Mouse (Mus musculus) neutrophil, adult 5-6 weeks (primary cell): ENCODE results near the gene C2cd3. TPM values are rescaled to one million over a fixed set of nuclear protein-coding genes. Genes with fewer than 3 reads are reported as not detected.

Experiments used
- ATAC-seq: fragments of 151-379, 151-347 bp; 2 replicates; pipeline ENCODE4 v1.8.0; 2017; ENCODE audit warnings: mild to moderate bottlenecking, moderate TSS enrichment; ENCODE audit not compliant: insufficient number of reproducible peaks, poor library complexity, low FRiP score, severe bottlenecking; ENCODE audit errors: extremely low read depth
- total RNA-seq: library from RNA; stranded (forward); fragments of 200-1000 nt; gene quantifications from 2 replicates; pipeline ENCODE4 v1.2.3, GENCODE M21; 2017

C2cd3 gene
- total RNA-seq: 31.9 and 50.4 TPM in 2 replicates

- peak; percentile 97 for ATAC-seq
These were observed at the start of gene C2cd3, which contains the start of gene Ppme1 for GRCm38 (mm10) chr7:100371495-100372451. TSS of gene C2cd3 (plus strand) at chr7:100372233. TSS of gene Ppme1 (minus strand) at chr7:100372307.

- ATAC-seq: no peak
These were observed 48.3 kb upstream of the C2cd3 start for GRCm38 (mm10) chr7:100323721-100324120.

- ATAC-seq: no peak
These were observed 46.6 kb upstream of the C2cd3 start for GRCm38 (mm10) chr7:100325482-100325881.

- ATAC-seq: no peak
These were observed 44.5 kb upstream of the C2cd3 start for GRCm38 (mm10) chr7:100327514-100327913.

GRCm38 (mm10) chr7:100328636-100329035 is 43.4 kb upstream of the C2cd3 start:
- no peak for ATAC-seq

GRCm38 (mm10) chr7:100331269-100331668 is 40.8 kb upstream of the C2cd3 start:
- ATAC-seq: no peak

GRCm38 (mm10) chr7:100335921-100336320 is 36.1 kb upstream of the C2cd3 start:
- no peak for ATAC-seq

- no peak for ATAC-seq
These were observed 17.0 kb upstream of the C2cd3 start for GRCm38 (mm10) chr7:100354984-100355383.

- ATAC-seq: no peak
These were observed 15.7 kb upstream of the C2cd3 start for GRCm38 (mm10) chr7:100356324-100356723.

- ATAC-seq: no peak
These were observed 15.3 kb upstream of the C2cd3 start for GRCm38 (mm10) chr7:100356768-100357167.

- no peak for ATAC-seq
These were observed 14.2 kb upstream of the C2cd3 start for GRCm38 (mm10) chr7:100357856-100358255.

GRCm38 (mm10) chr7:100363162-100363561 is 8.9 kb upstream of the C2cd3 start:
- ATAC-seq: no peak

- no peak for ATAC-seq
These were observed 7.1 kb upstream of the C2cd3 start for GRCm38 (mm10) chr7:100364888-100365287.

- no peak for ATAC-seq
These were observed 483 bp downstream of the C2cd3 start for GRCm38 (mm10) chr7:100372452-100372980.

GRCm38 (mm10) chr7:100378257-100378656 is 6.2 kb downstream of the C2cd3 start:
- ATAC-seq: no peak

GRCm38 (mm10) chr7:100381161-100381560 is 9.1 kb downstream of the C2cd3 start:
- ATAC-seq: no peak

GRCm38 (mm10) chr7:100383207-100383606 is 11.2 kb downstream of the C2cd3 start:
- no peak for ATAC-seq

GRCm38 (mm10) chr7:100388174-100388573 is 16.1 kb downstream of the C2cd3 start:
- ATAC-seq: no peak

- no peak for ATAC-seq
These were observed 18.1 kb downstream of the C2cd3 start for GRCm38 (mm10) chr7:100390166-100390565.

GRCm38 (mm10) chr7:100392265-100392664 is 20.2 kb downstream of the C2cd3 start:
- ATAC-seq: no peak
